Mouse (Mus musculus) spleen, adult 2 months (tissue): ENCODE data around the gene Pld4.

Experiments used
- CTCF ChIP-seq: fragments of 200-500 bp; IDR thresholded peaks from 2 replicates; pipeline ENCODE4 v1.5.1; 2011; ENCODE audit warnings: mild to moderate bottlenecking, inconsistent platforms; ENCODE audit not compliant: insufficient read depth, insufficient read length, insufficient replicate concordance; ENCODE audit errors: extremely low read depth
- POLR2A ChIP-seq: fragments of 200-500 bp; IDR thresholded peaks from 2 replicates; pipeline ENCODE4 v1.6.1; 2011; ENCODE audit warnings: low read depth, low read length, inconsistent platforms

- TF ChIP-seq POLR2A (no peak), CTCF (no peak)
These were observed 49.8 kb downstream of the Pld4 start for GRCm38 (mm10) chr12:112810092-112810885.
